Mouse (Mus musculus) CH12.LX (cell line): Measurements from ENCODE around the gene Acaa1a.

Source experiments
- CTCF ChIP-seq, 2 experiments: IDR thresholded peaks in 1 of 2; conservative IDR thresholded peaks in 1 of 2; 2 replicates each; pipeline ENCODE4 v1.5.1; 2011 to 2012; ENCODE audit warnings: low read depth in 2 of 2, low read length in 2 of 2, improper control_type of control experiment in 1 of 2, inconsistent platforms in 1 of 2, mild to moderate bottlenecking in 1 of 2, moderate library complexity in 1 of 2
- EP300 ChIP-seq: IDR thresholded peaks from 2 replicates; pipeline ENCODE4 v1.6.1; 2011; ENCODE audit warnings: low read length, improper control_type of control experiment
- HCFC1 ChIP-seq: IDR thresholded peaks from 2 replicates; pipeline ENCODE4 v1.6.1; 2012; ENCODE audit warnings: low read depth, mild to moderate bottlenecking, inconsistent platforms, low read length, improper control_type of control experiment
- IRF4 ChIP-seq: IDR thresholded peaks from 2 replicates; pipeline ENCODE4 v1.6.1; 2014; ENCODE audit warnings: low read depth, mild to moderate bottlenecking, inconsistent platforms, low read length, improper control_type of control experiment
- JUND ChIP-seq: conservative IDR thresholded peaks from 2 replicates; pipeline ENCODE4 v1.6.1; 2011; ENCODE audit warnings: low read depth, low read length, improper control_type of control experiment
- MAX ChIP-seq: IDR thresholded peaks from 2 replicates; pipeline ENCODE4 v1.6.1; 2011; ENCODE audit warnings: low read length, improper control_type of control experiment
- NRF1 ChIP-seq: IDR thresholded peaks from 2 replicates; pipeline ENCODE4 v1.6.1; 2014; ENCODE audit warnings: low read depth, mild to moderate bottlenecking, inconsistent platforms, low read length, improper control_type of control experiment, moderate library complexity
- SIN3A ChIP-seq: IDR thresholded peaks from 2 replicates; pipeline ENCODE4 v1.6.1; 2012; ENCODE audit warnings: low read length, improper control_type of control experiment, inconsistent platforms

- TF ChIP-seq SIN3A (no peak), EP300 (no peak), JUND (no peak), IRF4 (no peak), NRF1 (no peak), CTCF (conservative IDR thresholded peaks at IDR 0.05 in 1 of 2, IDR thresholded peaks at IDR 0.05 in 1 of 2; ENCODE audit: low read depth in 2 of 2, low read length in 2 of 2) (no peak), MAX (no peak), HCFC1 (no peak)
Measured at GRCm38 (mm10) chr9:119290791-119291190, 48.7 kb upstream of the Acaa1a start.
